Mouse (Mus musculus) right cerebral cortex, postnatal 14 days (tissue): ENCODE data around the gene Olfr149.
"Not testable (repeated sequence)": the region's sequence is repeated elsewhere in the genome, so short reads cannot be mapped to it uniquely, and the experiment has no call there.

Experiments
- DNase-seq: peaks from one replicate; pipeline ENCODE4 v3.0.0; 2022

Olfr149 gene

GRCm38 (mm10) chr9:39707017-39707416 is at the start of gene Olfr149:
Gene Olfr149, minus strand, starts transcription at chr9:39707117.
- DNase-seq = no peak

GRCm38 (mm10) chr9:39746428-39746827 is 39.5 kb upstream of the Olfr149 start:
- DNase-seq = no peak

GRCm38 (mm10) chr9:39745949-39746348 is 39.0 kb upstream of the Olfr149 start, which contains the start of gene Olfr967:
Gene Olfr967, plus strand, starts transcription at chr9:39746249.
- DNase-seq = no peak

GRCm38 (mm10) chr9:39740741-39741140 is 33.8 kb upstream of the Olfr149 start:
- DNase-seq = no peak

GRCm38 (mm10) chr9:39730678-39731077 is 23.8 kb upstream of the Olfr149 start, which contains the start of gene Olfr150:
Gene Olfr150, plus strand, starts transcription at chr9:39730978.
- no peak for DNase-seq

GRCm38 (mm10) chr9:39711053-39711452 is 4.1 kb upstream of the Olfr149 start, which contains the start of gene Olfr965:
Gene Olfr965, plus strand, starts transcription at chr9:39711353.
- no peak for DNase-seq

- no peak for DNase-seq
Observed at GRCm38 (mm10) chr9:39708958-39709357, 2.0 kb upstream of the Olfr149 start.

- DNase-seq = not testable (repeated sequence)
Observed at GRCm38 (mm10) chr9:39701123-39701522, 5.8 kb downstream of the Olfr149 start.

GRCm38 (mm10) chr9:39679280-39679679 is 27.6 kb downstream of the Olfr149 start:
- no peak for DNase-seq

GRCm38 (mm10) chr9:39678557-39678956 is 28.4 kb downstream of the Olfr149 start:
- no peak for DNase-seq

GRCm38 (mm10) chr9:39674820-39675219 is 32.1 kb downstream of the Olfr149 start:
- DNase-seq = no peak

- no peak for DNase-seq
Observed at GRCm38 (mm10) chr9:39669723-39670122, 37.2 kb downstream of the Olfr149 start.

- DNase-seq = no peak
Observed at GRCm38 (mm10) chr9:39666905-39667304, 40.0 kb downstream of the Olfr149 start, which contains the start of gene Olfr963. Gene Olfr963, plus strand, starts transcription at chr9:39667205.

GRCm38 (mm10) chr9:39654756-39655396 is 52.0 kb downstream of the Olfr149 start:
- DNase-seq = no peak
